Mouse (Mus musculus): Measurements from ENCODE around the gene Gad1.
"Not testable (repeated sequence)": the region's sequence is repeated elsewhere in the genome, so short reads cannot be mapped to it uniquely, and the experiment has no call there.

Gene Gad1

DNA sequence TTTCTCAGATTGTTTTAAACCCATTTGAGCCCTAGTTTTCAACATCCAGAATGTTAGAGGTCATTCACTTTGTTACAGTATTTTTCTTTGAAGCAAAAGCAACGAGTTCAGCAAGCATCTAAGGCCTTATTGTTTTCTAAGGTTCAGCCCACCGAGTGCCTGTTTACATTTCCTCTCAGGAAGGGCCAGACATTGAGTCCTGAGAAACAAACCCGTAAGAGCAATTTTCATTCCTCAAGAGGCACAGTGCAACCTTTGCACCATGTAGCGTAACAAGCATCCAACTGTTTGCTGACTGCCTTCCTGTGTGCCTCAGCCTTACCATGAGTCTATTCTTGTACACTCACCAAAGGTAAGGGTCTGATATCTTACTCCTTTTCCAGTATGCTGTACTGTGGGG, at the start of gene Gad1:
Gene Gad1 (plus strand): TSS at position 301 of the 400 bp plus-strand sequence.
- in situ Hi-C loops (cut with MboI, MseI), result no loop called here

DNA sequence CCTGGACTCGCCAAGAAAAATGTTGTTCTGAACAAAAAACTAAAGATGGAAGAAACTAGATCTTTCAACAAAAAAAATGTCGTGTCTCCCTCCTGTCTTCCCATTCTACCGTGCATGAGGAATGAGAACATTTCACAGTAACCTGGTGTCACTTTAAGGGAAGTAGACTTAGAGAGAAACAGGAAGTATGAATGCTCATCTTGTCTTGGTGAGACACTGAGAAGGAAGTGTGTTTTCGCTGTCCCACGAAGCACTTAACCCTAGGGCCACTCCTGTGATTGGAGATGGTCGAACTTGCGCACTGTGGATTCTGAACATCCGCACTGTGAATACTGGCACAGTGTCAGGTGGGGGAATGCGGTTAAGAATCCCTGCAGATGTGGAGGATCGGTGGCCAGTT, 49.4 kb upstream of the Gad1 start:
- in situ Hi-C loops (cut with MboI, MseI), result no loop called here

DNA sequence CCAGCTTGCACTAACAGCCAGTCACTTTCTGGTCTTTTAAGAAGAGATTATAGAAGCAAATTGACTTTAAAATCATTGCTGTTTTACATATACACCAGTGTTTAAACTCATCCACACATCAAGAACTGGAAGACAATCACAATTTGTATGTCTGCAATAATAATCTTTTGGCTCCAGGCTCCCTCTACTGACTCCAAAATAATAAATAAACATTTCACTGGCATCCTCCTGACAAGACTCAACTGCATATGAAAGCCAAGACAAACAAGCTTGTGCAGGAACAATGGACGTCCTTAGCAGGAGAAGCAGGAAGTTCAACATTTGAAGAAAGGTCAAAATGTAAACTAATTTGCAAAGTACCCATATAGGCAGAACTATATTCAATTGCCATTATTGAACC, 47.6 kb upstream of the Gad1 start:
- in situ Hi-C loops (cut with MboI, MseI), result no loop called here

DNA sequence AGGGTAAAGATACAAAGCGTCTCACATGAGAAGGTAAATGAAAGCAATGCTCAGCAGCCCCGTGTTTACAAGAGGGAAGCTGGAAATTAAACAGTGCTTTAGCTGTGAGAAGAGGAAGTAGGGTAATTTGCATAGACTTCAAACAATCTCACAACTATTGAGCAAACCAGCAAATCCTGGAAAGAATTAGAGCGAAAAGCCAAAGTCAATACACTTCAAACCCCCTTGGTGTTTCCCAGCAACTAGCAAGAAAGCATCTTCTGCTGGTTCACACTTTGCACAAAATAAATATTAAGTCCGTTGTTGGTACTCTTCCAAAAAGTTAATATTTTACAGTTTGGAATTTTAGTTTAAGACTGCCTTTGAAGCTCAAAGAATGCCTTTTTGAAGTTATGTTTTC, 47.0 kb upstream of the Gad1 start:
- in situ Hi-C loops (cut with MboI, MseI), result no loop called here

DNA sequence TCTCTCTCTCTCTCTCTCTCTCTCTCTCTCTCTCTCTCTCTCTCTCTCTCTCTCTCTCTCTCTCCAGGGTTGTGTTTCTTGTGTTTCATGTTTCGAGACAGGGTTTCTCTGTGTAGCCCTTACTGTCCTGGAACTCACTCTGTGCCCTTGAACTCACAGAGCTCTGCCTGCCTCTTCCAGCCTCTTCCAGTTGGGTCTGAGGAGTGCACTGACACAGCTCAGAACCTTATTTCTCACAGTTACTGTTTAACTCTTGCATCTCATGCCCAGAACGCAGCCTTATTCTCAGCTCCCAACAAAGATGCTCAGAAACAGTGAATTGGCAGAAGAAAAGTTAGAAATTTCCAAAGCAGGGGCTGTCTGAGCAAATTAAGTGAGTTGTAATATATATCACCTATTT, 46.5 kb upstream of the Gad1 start:
- in situ Hi-C loops (cut with MboI, MseI), result no loop called here

DNA sequence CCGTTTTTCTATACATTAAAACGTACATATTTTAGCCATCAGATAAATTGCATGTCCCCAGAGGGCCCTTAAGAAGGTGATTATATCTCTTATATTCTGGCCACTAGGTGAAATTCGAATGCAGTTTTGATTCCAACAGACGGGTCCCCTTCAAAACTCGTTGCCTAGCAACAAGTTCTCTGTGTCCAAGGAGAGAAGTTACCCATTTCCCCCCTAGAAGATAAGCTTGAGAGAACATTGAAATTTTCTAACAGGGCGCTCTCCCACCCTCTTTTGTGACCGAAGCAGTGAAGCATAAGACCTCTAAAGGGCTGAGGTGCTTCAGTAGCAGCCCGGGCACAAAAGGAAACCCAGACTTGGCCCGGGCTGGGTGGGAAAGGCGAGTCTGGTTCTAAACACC, 44.4 kb upstream of the Gad1 start, which contains the start of gene Erich2:
Gene Erich2 (plus strand): TSS at position 324 of the 400 bp plus-strand sequence.
- in situ Hi-C loops (cut with MboI, MseI), result no loop called here

DNA sequence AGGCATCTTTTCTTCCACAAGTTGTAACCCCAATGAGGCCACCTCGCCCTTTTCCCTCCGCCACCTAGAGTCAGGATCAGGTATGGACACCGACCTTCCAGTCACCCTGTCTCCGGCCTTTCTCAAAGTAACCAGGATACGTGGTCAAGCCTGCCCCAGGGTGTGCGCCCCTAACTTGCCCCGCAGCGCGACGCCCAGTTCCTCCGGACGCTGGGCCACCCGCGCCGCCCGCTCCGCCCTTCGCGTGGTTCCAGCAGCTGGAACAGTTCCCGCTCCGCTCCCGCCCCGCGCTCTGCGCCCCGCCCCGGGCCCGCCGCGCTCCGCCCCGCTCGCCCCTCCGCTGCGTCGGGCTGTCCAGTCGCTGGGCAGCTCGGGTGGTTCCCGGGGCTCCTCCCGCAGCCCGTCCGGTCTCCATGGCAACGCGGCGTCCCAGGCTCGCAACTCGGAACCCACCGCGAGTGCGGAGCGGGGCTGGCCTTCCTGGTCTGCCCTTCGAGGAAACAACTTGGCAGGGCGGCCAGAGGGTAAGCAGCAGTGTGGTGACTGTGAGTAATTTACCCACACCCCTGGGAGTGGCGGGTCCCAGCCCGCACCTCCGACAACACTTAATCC, 43.7 kb upstream of the Gad1 start:
- in situ Hi-C loops (cut with MboI, MseI), result no loop called here

DNA sequence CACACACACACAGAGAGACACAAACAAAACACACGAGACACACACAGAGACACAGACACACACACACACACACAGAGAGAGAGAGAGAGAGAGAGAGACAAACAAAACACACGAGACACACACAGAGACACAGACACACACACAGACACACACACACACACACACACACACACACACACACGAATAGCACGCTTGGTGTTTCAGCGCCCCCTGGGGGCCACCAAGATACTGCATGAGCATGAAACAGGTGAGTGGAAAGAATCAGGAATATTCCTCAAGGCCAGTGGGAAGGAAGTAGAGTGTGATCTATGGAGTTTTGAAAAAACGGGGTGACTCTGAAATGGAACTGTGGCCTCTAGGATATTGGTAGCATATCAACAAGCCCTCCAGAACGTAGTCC, 14.6 kb upstream of the Gad1 start:
- in situ Hi-C loops (cut with MboI, MseI), result not testable (repeated sequence)

DNA sequence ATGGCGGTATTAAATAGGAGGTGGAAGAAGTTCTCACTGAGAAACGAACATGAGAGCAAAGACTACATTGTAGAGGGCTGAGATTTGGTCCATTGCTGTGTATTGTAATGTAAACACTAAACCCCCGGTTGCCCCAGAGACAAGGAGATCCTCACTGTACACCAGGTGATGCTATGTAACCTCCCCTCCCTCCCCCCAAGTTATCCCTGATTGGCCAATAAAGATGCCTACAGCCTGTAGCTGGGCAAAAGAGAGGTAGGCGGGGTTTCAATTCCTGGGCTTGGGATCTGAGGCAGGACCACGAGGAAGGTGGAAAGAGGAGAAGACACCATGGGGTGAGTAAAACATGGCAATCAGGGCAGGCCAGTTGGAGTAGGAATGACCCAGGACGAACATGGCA, 2.2 kb upstream of the Gad1 start:
- in situ Hi-C loops (cut with MboI, MseI), result no loop called here

DNA sequence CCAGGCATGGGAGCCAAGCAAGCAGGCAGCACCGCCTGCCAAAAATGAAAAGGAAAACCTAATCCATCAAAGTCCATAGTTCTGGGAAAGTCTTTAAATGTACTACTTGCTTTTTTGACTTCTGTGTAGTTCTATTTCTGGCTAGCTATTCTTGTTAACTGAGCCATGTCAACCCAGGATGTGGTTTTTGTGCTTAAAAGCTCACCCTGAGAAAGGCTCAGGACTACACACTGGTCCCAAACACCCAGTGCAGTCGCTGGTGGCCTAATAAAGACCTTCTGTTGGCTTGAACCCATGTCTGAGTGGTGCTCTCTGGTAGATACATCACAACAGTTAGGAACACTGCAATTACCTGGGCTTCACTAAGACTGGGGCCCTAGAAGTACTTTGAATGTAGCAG, 1.4 kb upstream of the Gad1 start:
- in situ Hi-C loops (cut with MboI, MseI), result no loop called here

DNA sequence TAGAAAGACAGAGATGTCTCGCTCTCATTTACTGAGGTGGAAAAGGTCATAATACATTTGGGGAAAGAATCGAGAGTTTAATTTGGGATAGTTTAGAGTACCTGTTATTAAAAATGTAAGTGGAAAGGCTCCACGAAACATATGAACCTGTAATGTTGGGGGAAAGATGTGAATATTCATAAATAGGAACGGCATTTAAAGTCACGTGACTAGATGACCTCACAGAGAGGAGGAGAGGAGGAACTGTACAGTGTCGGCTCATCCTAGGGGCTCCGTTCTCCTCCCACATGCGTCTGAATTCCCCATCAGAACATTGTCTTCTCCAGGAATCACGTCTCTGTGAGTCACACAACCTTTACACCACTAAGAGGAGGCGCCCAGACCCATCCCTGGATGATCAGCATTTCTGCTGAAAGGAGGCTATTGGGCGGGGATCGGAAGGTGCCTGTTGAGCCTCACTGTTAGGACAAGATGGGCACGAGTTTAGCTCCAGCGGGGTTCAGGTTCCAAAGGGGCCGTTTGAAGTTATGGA, 739 bp upstream of the Gad1 start:
- in situ Hi-C loops (cut with MboI, MseI), result no loop called here

DNA sequence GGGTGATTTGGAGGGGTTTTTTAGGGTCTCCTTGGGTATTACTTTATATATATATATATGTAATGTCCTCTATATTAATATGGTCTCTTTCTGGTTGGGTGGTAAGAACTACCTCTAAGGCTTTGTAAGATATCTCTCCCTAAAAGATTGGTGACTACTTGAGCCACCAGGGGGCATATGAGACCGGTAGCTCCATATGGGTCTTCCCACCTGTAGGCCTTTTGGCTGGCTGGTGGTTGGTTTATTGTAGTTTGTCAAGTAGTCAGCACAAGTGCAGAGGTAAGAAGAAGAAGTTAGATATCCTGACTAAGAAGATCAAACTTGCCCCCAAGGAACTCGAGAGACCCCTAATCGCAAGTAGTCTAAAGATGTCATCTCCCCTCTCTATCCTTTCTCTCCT, 954 bp downstream of the Gad1 start:
- in situ Hi-C loops (cut with MboI, MseI), result no loop called here

DNA sequence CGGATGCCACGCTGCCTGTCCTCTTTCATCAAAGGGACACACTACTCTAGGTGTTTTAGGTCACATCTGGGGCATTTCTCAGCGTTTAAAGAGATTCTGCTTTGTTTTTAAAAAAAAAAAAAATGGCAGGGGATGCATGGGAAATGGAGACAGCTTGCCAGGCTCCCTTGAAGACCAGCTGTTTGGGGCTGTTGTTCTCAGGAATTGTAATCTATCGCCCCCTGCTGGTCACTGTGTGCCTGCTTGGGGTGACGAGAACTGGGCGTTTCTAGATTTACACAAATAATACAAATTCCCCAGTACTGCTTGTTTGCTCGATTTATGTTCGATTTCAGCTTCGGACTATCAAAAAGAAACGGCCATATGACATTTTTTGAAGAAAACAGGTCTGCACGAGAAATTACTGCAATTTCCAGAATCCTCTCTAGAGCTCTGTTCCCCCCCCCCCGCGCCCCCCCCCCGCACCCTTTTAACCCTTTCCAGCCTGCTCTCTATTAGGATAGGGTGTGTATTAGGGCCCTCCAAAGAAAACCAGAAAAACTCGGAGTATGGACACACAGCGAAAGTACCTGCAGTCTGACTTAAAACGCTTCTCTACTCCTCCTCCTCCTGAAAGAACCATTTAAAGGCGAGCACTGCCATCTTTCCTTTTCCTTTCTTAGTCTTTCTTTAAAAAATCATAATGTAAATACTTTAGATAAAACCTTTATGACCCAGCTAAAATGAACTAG, 5.4 kb downstream of the Gad1 start:
- in situ Hi-C loops (cut with MboI, MseI), result no loop called here

DNA sequence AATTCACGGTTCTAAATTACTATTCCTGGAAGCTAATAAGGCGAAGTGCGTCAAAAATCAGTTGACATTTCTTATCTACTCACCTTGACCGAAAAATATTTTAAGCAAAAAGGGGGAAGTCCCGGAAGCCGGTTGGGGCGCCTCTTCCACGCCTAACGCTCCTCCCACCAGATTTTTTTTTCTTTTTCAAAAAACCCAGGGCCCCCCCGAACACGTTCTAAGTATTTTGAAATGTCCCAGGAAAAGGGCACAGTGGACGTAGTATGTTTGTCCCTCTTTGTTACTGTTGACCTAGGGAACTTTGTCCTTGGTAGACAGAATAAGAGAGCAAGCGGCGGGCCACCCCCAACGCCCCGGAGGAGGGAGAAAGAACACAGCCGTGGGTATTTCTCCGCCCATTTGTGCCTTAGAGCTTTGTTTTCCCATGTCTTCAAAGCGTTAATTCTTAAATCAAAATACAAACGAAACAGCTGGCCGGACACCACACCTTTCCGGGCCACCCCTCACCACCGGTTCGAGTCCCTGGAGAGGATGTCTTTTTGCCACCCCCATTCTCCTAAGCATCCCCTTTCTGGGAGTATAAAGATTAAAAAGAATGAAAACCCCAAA, 6.1 kb downstream of the Gad1 start:
- in situ Hi-C loops (cut with MboI, MseI), result no loop called here

DNA sequence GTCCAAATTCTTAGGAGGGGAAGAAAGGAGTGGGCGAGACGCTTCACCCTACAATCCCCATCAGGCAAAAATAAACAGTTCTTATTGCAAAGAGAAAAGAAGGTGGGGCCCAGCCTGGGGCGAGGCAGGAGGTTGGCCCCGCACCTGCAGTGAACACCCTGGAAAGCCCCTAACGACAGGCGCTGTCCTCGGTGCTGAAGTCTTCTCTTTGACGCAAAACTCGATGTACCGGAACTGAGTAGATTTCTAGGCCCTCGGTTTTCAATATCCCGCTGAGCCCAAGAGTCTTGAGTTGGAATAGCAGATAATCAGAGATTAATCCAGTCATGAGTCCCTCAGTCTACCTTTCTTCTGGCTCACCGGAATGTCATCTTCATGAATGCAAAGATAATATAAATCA, 6.6 kb downstream of the Gad1 start:
- in situ Hi-C loops (cut with MboI, MseI), result no loop called here

DNA sequence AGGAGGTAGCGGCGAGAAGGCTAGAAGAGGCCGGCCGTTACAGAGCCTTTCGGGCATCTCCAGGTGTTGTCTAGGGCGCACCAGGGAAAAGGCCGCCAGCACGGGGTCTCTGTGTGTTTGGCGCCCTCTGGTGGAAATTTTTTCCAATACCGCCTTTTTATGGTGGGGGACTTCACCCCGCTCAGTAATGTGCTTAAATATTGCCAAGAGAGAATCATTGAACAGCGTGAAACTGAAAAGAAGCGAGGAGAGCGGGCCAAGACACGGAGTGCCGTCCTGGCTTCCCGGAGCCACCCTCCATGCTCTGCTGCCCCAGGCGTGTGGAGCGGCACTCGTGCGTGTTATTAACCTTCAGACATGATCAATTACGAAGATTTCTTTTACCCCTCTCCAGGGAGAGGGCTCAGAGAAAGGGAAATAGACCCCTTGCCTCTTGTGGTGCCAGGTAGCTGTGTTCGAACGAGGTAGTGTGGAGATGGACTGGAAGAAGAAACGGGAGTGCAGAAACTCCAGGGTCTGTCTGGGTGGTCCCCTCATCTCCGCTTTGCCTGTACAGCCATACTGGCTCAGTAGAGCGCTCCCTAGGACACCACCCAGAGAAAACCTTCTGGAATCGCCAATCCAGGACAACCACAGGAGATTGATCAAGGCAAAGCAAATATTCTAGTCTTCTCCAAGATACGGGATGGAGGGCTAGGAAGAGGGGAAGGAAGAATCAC, 8.4 kb downstream of the Gad1 start:
- in situ Hi-C loops (cut with MboI, MseI), result no loop called here

DNA sequence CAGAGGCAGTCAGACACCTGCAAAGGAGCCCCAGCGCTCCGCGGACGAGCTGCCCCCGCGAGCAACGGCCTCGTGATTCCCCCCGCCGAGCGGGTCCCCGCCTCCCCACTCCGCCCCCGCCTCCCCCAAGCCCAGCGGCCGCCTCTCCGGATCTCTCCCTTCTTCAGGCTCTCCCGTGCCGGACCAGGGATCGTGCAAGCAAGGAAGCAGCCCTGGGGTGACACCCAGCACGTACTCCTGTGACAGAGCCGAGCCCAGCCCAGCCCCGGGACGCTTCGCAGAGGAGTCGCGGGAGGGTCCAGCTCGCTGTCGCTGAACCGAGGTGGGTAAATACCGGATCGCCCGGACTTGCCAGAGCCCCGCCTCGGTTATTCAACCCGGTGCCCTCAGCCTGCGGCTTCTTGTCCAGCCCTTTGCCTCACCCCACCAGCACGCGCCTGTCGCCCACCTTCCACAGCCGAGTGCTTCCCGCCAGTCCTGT, 9.2 kb downstream of the Gad1 start:
- in situ Hi-C loops (cut with MboI, MseI), result no loop called here

DNA sequence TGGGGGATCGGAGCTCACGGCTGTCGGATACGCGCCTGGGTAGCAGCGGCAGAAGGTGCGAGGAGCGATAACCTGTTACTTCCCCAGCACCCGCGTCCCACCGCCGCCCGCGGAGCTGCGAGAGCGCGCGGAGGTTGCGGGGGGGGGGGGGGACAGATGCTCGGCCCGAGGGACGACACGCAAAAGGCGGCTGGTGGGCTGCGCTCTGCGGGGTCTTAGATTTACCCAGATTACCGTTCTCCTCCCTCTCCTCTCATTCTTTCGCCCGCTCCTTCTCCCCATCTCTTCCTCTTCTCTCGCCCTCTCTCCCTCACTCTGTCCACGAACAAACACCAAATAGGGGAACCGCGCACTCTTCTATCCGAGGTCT, 9.7 kb downstream of the Gad1 start:
- in situ Hi-C loops (cut with MboI, MseI), result no loop called here

DNA sequence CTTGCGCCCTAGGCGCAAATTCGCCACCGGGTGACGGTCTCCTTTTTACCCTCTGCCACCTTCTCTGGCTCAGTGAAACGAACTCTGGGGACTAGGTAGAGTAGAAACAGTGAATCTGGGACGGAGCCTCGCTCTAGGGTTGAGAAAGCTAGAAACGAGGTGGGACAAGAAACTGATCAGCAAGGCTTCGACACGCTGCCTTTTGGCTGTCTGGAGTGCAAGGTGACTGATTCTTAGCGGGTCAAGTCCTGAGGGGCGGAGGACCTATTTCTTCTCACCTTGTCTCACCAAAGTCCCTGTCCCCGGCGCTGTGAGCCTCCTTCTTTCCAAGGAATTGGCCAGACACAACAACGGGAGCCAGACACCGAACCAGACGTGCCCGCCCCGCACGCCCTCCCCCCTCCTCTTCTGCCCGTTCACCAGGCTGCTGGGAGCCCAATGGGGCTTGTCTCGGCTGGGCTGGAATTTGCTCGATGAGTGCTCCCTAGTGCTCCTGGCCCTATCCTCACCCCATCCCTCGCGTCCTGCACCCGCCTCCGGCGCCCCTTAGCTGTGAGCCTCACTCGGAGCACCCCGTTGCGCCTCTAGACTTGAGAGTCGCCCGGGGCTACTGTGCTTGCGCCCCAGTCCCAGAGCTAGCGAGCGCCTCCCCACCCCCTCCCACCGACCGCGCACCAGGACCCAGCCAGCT, 10.3 kb downstream of the Gad1 start:
- in situ Hi-C loops (cut with MboI, MseI), result no loop called here

DNA sequence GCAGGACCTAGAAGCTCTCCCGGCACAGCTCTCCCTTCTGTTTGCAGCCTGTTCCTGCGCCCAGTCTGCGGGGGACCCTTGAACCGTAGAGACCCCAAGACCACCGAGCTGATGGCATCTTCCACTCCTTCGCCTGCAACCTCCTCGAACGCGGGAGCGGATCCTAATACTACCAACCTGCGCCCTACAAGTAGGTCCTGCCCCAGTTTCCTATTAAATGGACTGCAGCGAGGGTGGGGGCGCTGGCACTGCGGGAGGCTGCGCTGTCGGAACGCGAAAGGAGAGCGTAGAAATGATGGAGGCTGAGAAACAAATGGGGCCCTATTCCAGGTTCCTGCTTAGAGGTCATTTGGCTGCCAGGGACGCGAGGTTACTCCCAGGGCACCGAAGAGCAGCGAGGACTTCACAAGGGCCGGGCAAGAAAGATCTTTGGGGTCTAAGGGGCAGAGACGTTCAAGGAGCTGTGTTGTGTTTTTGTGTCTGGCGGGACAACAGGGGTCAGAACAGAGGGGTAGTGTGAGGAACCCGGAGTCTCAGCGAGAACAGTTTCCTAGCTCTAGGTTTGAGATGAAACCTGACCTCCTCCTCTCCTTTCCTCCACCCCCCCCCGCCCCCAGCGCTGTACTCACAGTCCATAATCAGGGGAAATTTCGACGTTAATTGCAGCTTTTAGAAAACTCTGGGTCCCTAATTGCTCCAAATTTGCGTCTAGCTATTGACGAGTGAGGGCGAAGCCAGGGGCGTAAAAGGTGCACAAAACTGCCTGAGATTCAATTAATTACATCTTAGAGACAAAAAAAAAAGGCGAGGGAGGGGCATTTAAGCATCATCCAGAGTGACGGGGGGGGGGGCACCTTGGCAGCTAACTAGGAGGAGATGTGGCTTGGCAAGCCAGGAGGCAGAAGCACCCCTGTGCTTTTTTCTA, 11.1 kb downstream of the Gad1 start:
- in situ Hi-C loops (cut with MboI, MseI), result no loop called here

Data from T-helper 1 cell (primary cell).